Mouse (Mus musculus) T-cell, adult 2 months (primary cell): ENCODE results near the gene 1700074P13Rik.
A peak's percentile ranks its signal among the peaks of the same experiment; 100 is the strongest.
"Not testable (repeated sequence)": the region's sequence is repeated elsewhere in the genome, so short reads cannot be mapped to it uniquely, and the experiment has no call there.

ENCODE experiments used
- DNase-seq: peaks from one replicate; pipeline ENCODE4 v3.0.0; 2022; ENCODE audit warnings: low spot score

Gene 1700074P13Rik

GRCm38 (mm10) chr6:40940457-40940856 is at the start of gene 1700074P13Rik:
Gene 1700074P13Rik, minus strand, starts transcription at chr6:40940557.
- no peak for DNase-seq

- DNase-seq = not testable (repeated sequence)
Observed at GRCm38 (mm10) chr6:40964454-40964853, 24.1 kb upstream of the 1700074P13Rik start, which contains the start of gene 1810009J06Rik. Gene 1810009J06Rik, plus strand, starts transcription at chr6:40964754.

GRCm38 (mm10) chr6:40953716-40954115 is 13.4 kb upstream of the 1700074P13Rik start:
- no peak for DNase-seq

- DNase-seq = no peak
Observed at GRCm38 (mm10) chr6:40951770-40952169, 11.4 kb upstream of the 1700074P13Rik start, which contains the start of gene Gm4744. Gene Gm4744, minus strand, starts transcription at chr6:40951870.

- DNase-seq = no peak
Observed at GRCm38 (mm10) chr6:40919954-40920353, 20.4 kb downstream of the 1700074P13Rik start.

- no peak for DNase-seq
Observed at GRCm38 (mm10) chr6:40900287-40900686, 40.1 kb downstream of the 1700074P13Rik start, which contains the start of gene Prss58. Gene Prss58, minus strand, starts transcription at chr6:40900387.

GRCm38 (mm10) chr6:40894716-40895115 is 45.6 kb downstream of the 1700074P13Rik start:
- no peak for DNase-seq

- peak; percentile 56 for DNase-seq
Observed at GRCm38 (mm10) chr6:40893577-40893976, 46.8 kb downstream of the 1700074P13Rik start.

- no peak for DNase-seq
Observed at GRCm38 (mm10) chr6:40891754-40892153, 48.6 kb downstream of the 1700074P13Rik start.

- peak; percentile 66 for DNase-seq
Observed at GRCm38 (mm10) chr6:40890973-40891372, 49.4 kb downstream of the 1700074P13Rik start.

- DNase-seq = no peak
Observed at GRCm38 (mm10) chr6:40887394-40887793, 53.0 kb downstream of the 1700074P13Rik start, which contains the start of gene Moxd2. Gene Moxd2, minus strand, starts transcription at chr6:40887494.
